Mouse (Mus musculus): ENCODE data around the gene Hist1h2be. TPM values are rescaled to one million over a fixed set of nuclear protein-coding genes. Genes with fewer than 3 reads are reported as not detected.

The Hist1h2be gene
- polyA plus RNA-seq, 1 experiment from 2014 or later = 3.6 TPM

Small RNA genes within 50 kb of the gene (microRNA-seq; reads per million reads assigned to microRNA genes)
- gene Gm44297 (ENCODE audit: borderline number of aligned reads) (not detected), gene Gm44359 (ENCODE audit: borderline number of aligned reads) (not detected), gene Gm44394 (ENCODE audit: borderline number of aligned reads) (not detected)

Other genes with a start within 250 kb of the Hist1h2be start
- gene Abt1, start 197.3 kb downstream of the Hist1h2be start, polyA plus RNA-seq (2015; fragmentation: Nextera tagmentation; extraction: Ambion mirVana) = 12.2 and 12.7 TPM in 2 replicates
- gene Btn1a1, start 155.2 kb downstream of the Hist1h2be start, polyA plus RNA-seq (2015; fragmentation: Nextera tagmentation; extraction: Ambion mirVana) = 0.04 TPM in 1 of 2 replicates, not detected in the other
- gene Btn2a2, start 132.3 kb downstream of the Hist1h2be start, polyA plus RNA-seq (2015; fragmentation: Nextera tagmentation; extraction: Ambion mirVana) = 0.55 and 0.65 TPM in 2 replicates
- gene Hist1h4h, start 90.1 kb downstream of the Hist1h2be start, polyA plus RNA-seq (2015; fragmentation: Nextera tagmentation; extraction: Ambion mirVana) = 6.1 and 7.1 TPM in 2 replicates
- 2.7 and 3.4 TPM in 2 replicates for gene Hist1h2af, start 87.2 kb downstream of the Hist1h2be start, polyA plus RNA-seq (2015; fragmentation: Nextera tagmentation; extraction: Ambion mirVana)
- 3.2 and 5.3 TPM in 2 replicates for gene Hist1h3g, start 85.7 kb downstream of the Hist1h2be start, polyA plus RNA-seq (2015; fragmentation: Nextera tagmentation; extraction: Ambion mirVana)
- gene Hist1h2bh, start 77.7 kb downstream of the Hist1h2be start, polyA plus RNA-seq (2015; fragmentation: Nextera tagmentation; extraction: Ambion mirVana) = 1.0 and 1.1 TPM in 2 replicates
- 0.25 and 0.37 TPM in 2 replicates for gene Hist1h3f, start 77.1 kb downstream of the Hist1h2be start, polyA plus RNA-seq (2015; fragmentation: Nextera tagmentation; extraction: Ambion mirVana)
- gene Hist1h4f, start 69.5 kb downstream of the Hist1h2be start, polyA plus RNA-seq (2015; fragmentation: Nextera tagmentation; extraction: Ambion mirVana) = 1.1 and 1.7 TPM in 2 replicates
- 0.44 and 0.55 TPM in 2 replicates for gene Hist1h1d, start 67.9 kb downstream of the Hist1h2be start, polyA plus RNA-seq (2015; fragmentation: Nextera tagmentation; extraction: Ambion mirVana)
- gene Hist1h3e, start 58.8 kb downstream of the Hist1h2be start, polyA plus RNA-seq (2015; fragmentation: Nextera tagmentation; extraction: Ambion mirVana) = 3.7 and 4.4 TPM in 2 replicates
- 53.3 and 77.8 TPM in 2 replicates for gene Hist1h2ae, start 49.9 kb downstream of the Hist1h2be start, polyA plus RNA-seq (2015; fragmentation: Nextera tagmentation; extraction: Ambion mirVana)
- 6.5 and 8.3 TPM in 2 replicates for gene Hist1h2bg, start 49.7 kb downstream of the Hist1h2be start, polyA plus RNA-seq (2015; fragmentation: Nextera tagmentation; extraction: Ambion mirVana)
- 2.8 and 3.7 TPM in 2 replicates for gene Hist1h2bf, start 46.9 kb downstream of the Hist1h2be start, polyA plus RNA-seq (2015; fragmentation: Nextera tagmentation; extraction: Ambion mirVana)
- 1.8 and 3.9 TPM in 2 replicates for gene Hist1h2ad, start 46.7 kb downstream of the Hist1h2be start, polyA plus RNA-seq (2015; fragmentation: Nextera tagmentation; extraction: Ambion mirVana)
- 5.0 and 6.0 TPM in 2 replicates for gene Hist1h3d, start 45.4 kb downstream of the Hist1h2be start, polyA plus RNA-seq (2015; fragmentation: Nextera tagmentation; extraction: Ambion mirVana)
- 86.2 and 107 TPM in 2 replicates for gene Hist1h4d, start 39.5 kb downstream of the Hist1h2be start, polyA plus RNA-seq (2015; fragmentation: Nextera tagmentation; extraction: Ambion mirVana)
- gene Hist1h1e, start 1.4 kb upstream of the Hist1h2be start, polyA plus RNA-seq (2015; fragmentation: Nextera tagmentation; extraction: Ambion mirVana) = 14.7 and 20.7 TPM in 2 replicates
- 1.1 and 1.3 TPM in 2 replicates for gene Hist1h2ac, start 62.8 kb upstream of the Hist1h2be start, polyA plus RNA-seq (2015; fragmentation: Nextera tagmentation; extraction: Ambion mirVana)
- gene Hist1h2bc, start 63.1 kb upstream of the Hist1h2be start, polyA plus RNA-seq (2015; fragmentation: Nextera tagmentation; extraction: Ambion mirVana) = 63.3 and 66.8 TPM in 2 replicates
- not detected in 2 replicates for gene Hist1h1t, start 74.7 kb upstream of the Hist1h2be start, polyA plus RNA-seq (2015; fragmentation: Nextera tagmentation; extraction: Ambion mirVana)
- gene Hist1h4c, start 77.3 kb upstream of the Hist1h2be start, polyA plus RNA-seq (2015; fragmentation: Nextera tagmentation; extraction: Ambion mirVana) = 4.2 and 5.3 TPM in 2 replicates
- 8.7 and 13.0 TPM in 2 replicates for gene Hfe, start 89.7 kb upstream of the Hist1h2be start, polyA plus RNA-seq (2015; fragmentation: Nextera tagmentation; extraction: Ambion mirVana)
- gene Hist1h1c, start 117.7 kb upstream of the Hist1h2be start, polyA plus RNA-seq (2015; fragmentation: Nextera tagmentation; extraction: Ambion mirVana) = 36.4 TPM in 2 replicates
- 3.5 and 4.8 TPM in 2 replicates for gene Hist1h3c, start 124.5 kb upstream of the Hist1h2be start, polyA plus RNA-seq (2015; fragmentation: Nextera tagmentation; extraction: Ambion mirVana)
- 2.0 and 2.1 TPM in 2 replicates for gene Hist1h2bb, start 125.6 kb upstream of the Hist1h2be start, polyA plus RNA-seq (2015; fragmentation: Nextera tagmentation; extraction: Ambion mirVana)
- gene Hist1h2ab, start 130.0 kb upstream of the Hist1h2be start, polyA plus RNA-seq (2015; fragmentation: Nextera tagmentation; extraction: Ambion mirVana) = 23.1 and 38.3 TPM in 2 replicates
- gene Hist1h3b, start 131.1 kb upstream of the Hist1h2be start, polyA plus RNA-seq (2015; fragmentation: Nextera tagmentation; extraction: Ambion mirVana) = 8.4 and 9.7 TPM in 2 replicates
- 2.6 and 3.0 TPM in 2 replicates for gene Hist1h4b, start 135.9 kb upstream of the Hist1h2be start, polyA plus RNA-seq (2015; fragmentation: Nextera tagmentation; extraction: Ambion mirVana)
- gene Hist1h4a, start 140.1 kb upstream of the Hist1h2be start, polyA plus RNA-seq (2015; fragmentation: Nextera tagmentation; extraction: Ambion mirVana) = 0.39 and 0.42 TPM in 2 replicates
- 2.3 and 3.5 TPM in 2 replicates for gene Hist1h3a, start 141.3 kb upstream of the Hist1h2be start, polyA plus RNA-seq (2015; fragmentation: Nextera tagmentation; extraction: Ambion mirVana)
- 1.8 and 1.9 TPM in 2 replicates for gene Hist1h1a, start 142.5 kb upstream of the Hist1h2be start, polyA plus RNA-seq (2015; fragmentation: Nextera tagmentation; extraction: Ambion mirVana)
- gene Trim38, start 148.8 kb upstream of the Hist1h2be start, polyA plus RNA-seq (2015; fragmentation: Nextera tagmentation; extraction: Ambion mirVana) = not detected in 2 replicates
- not detected in 2 replicates for gene Slc17a2, start 185.9 kb upstream of the Hist1h2be start, polyA plus RNA-seq (2015; fragmentation: Nextera tagmentation; extraction: Ambion mirVana)
- gene Slc17a3, start 218.3 kb upstream of the Hist1h2be start, polyA plus RNA-seq (2015; fragmentation: Nextera tagmentation; extraction: Ambion mirVana) = not detected in 2 replicates
- not detected in 2 replicates for gene Slc17a1, start 246.6 kb upstream of the Hist1h2be start, polyA plus RNA-seq (2015; fragmentation: Nextera tagmentation; extraction: Ambion mirVana)

All from embryonic facial prominence, embryonic 15.5 days (tissue).